Mouse (Mus musculus): ENCODE data around the gene Hmgcs2. TPM values are rescaled to one million over a fixed set of nuclear protein-coding genes. Genes with fewer than 3 reads are reported as not detected.

Gene Hmgcs2
- total RNA-seq (2015) = 0.12 and 0.27 TPM in 2 replicates
- 0.21 and 0.54 TPM in 2 replicates for total RNA-seq (2017)

DNA sequence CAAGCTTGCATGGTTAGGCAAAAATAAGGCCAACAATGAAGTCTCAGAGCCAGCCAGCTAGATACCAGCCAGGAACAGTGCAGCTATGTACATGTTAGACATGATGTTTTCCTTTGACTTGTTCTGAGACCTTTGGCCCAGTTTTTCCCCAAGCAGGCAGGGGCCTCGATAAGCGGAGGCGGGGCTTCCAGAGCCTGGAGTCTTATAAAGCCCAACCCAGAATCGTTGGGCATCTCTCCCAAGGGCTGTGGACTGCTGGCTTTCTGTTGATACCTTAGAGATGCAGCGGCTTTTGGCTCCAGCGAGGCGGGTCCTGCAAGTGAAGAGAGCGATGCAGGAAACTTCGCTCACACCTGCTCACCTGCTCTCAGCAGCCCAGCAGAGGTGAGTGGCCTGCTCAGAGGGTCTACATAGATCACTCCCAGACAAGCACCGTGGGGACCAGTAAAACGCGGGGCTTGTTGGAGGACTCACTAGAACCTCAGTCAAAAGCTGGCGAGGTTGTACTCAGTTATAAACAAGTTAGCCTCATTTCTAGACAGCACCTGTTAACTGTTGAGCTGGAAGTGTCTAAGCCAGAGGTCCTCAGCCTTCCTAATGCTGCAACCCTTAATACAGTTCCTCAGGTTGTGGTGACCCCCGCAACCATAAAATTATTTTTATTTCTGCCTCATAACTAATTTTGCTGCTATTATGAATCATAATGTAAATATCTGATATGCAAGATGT lies at the start of gene Hmgcs2:
TSS of gene Hmgcs2 (plus strand) at position 232 of the 729 bp plus-strand sequence.
- peak; percentile 40 for ATAC-seq (replicated peaks; ENCODE audit: poor library complexity)

DNA sequence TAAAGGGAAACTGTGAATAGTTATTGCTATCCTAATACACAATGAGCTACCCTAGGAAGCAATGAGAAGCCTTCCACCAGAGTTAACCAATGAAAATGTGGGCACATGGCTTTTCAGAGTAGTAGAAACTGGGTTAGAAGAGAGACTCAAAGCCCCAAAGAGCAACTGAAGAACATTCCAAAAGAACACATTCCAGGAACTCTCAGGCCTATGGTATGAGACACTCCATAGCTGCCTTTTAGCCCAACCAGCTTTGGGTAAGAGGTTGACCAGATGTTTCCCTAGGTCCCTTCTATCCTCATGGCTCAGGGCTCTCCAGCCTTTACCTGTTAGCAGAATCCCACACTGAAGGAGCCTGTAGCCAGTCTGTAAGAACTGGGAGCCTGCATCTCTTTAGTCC lies 46.7 kb upstream of the Hmgcs2 start:
- ATAC-seq (replicated peaks; ENCODE audit: poor library complexity) = no peak

DNA sequence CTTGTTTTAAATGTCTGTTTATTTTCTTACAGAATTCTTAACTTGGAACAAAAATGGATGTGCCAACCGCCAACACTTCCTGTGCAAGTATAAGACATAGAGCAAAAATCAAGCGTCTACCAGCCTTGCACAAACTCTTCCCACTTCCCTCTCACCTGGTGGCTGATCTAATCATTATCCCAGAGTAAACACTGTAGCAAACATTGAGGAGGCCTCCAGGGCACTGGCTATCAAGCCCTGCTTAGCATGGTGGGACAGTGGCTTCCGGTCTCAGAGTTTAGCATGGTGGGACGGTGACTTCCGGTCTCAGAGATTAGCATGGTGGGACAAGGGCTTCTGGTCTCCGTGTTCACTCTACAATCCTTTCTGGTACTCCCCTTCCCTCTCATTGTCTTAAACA lies 44.0 kb upstream of the Hmgcs2 start:
- ATAC-seq (replicated peaks; ENCODE audit: poor library complexity) = no peak

DNA sequence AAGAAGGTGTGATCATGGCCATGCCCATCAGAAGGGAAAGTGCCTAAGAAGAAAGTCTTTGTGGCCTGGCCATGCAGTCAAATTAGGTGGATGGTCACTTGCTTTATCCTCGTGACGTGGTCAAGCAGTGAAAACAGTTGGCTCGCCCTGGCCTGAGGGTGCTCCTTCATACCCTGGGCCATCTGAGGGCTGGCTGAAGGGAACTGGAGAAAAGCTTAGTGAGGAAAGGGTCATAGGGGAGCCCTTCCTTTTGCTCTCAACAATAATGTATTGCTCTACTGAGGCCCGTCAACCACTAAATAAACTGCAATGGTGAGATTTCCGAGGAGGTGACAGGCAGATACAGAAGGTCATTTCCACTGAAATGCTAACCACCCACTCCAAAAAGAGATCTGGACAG lies 43.0 kb upstream of the Hmgcs2 start:
- ATAC-seq (replicated peaks; ENCODE audit: poor library complexity) = no peak

DNA sequence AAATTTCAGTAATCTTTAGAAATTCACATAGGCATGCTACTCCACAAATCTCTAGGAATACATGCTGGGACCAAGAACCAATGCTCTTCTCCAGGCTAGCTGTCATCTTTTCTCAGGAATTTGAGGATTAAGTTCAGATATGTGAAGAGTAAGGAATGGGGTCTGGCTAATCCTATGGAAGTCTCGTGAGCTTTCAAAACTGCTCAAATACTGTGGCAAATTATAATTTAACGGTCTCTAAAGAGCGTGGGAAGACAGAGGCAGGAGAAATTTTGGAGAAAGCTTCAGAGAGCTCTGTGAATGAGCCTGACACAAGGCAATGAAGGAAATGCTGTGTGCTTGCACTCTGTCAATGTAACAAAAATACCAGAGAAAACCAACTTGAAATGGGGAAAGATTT lies 42.1 kb upstream of the Hmgcs2 start:
- no peak for ATAC-seq (replicated peaks; ENCODE audit: poor library complexity)

DNA sequence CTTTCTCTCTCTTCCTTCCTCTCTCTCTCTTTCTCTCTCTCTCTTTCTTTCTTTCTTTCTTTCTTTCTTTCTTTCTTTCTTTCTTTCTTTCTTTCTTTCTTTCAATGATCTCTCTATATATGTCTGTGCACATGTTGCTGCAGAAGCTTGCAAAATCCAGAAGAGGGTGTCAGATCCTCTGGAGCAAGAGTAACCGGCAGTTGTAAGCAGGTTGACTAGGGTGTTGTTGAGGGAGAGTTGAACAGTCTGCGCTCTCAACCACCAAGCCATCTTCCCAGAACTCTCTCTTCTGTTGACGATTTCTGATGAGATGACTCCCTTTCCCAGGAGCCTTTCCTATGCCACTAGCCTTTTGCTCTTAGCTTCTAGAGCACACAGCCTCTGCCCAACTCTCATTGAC lies 38.2 kb upstream of the Hmgcs2 start:
- ATAC-seq (replicated peaks; ENCODE audit: poor library complexity) = no peak

DNA sequence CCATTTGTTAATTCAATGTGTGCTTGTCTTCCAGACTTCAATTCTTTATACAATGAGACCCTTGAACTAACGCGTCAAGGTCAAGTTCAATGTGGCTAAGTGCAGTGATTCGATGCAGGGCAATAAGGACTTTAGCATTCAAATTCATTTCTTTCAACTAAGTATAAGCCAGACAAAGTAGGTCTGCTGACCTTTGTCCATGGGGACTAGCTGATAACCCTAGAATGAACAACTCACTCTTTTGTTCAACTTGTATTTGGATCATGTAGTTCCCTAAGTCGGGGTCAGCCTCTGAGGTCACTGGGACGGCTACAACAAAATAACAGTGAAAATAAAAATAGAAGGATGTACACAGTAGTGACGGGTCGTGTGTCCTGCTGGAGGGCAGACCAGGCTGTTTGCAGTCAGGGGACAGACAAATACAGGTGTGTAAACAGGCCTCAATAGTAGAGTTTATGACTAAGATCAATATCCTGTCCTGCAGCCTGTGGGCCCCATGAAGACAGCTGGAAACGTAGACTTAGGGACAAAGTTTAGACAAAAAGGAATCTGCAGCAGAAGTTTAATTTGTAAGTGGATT lies 37.7 kb upstream of the Hmgcs2 start:
- ATAC-seq (replicated peaks; ENCODE audit: poor library complexity) = no peak

DNA sequence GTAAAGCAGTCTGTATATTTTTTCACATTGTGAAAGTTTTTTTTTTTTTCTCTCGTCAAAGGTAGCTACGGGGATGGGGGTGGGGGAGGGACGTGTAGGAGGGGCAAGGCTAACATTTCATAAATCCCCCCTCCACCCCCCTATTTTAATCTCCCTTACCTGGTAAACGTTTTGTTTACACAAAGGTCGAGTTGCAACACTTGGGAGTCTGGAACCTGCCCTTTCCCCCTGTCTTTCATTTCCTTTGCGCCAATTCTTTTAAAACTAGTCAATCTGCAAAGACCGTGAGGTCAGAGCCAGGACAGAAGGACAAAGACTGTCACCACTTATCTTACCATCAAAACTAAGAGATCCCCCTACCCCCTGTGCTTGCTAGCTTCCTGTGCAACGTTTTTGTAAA lies 34.3 kb upstream of the Hmgcs2 start:
- no peak for ATAC-seq (replicated peaks; ENCODE audit: poor library complexity)

DNA sequence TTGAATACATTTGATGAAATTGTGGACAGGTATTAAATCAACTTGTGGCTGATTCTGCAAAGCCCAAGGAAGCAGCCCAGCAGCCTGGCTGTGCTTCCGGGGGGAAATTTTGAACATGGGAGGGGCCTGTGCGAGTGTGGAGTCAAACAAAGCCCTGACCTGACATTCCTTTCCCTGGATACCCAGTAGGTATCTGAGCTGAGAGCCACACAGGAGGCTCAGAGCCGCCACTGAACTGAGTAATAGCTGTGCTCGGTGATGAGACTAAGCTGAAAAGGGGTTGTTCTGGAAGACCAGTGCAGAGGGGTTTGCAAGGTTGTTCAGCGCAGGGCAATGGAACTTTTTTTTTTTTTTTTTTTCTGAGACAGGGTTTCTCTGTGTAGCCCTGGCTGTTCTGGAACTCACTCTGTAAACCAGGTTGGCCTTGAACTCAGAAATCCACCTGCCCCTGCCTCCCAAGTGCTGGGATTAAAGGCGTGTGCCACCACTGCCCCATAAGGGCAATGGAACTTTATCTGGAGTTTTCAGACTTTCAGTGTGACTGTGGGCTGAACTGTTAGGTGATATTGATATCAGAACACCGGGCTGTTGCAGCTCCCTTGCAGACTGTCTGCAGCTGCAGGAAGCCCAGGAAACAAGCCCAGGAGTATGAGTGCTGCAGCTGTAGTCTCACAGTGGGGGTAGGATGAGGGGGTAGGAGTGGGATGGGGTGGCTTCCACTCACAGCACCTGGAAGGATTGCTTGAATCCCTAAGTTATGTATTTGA lies 33.1 kb upstream of the Hmgcs2 start:
- ATAC-seq (replicated peaks; ENCODE audit: poor library complexity) = peak; percentile 78

DNA sequence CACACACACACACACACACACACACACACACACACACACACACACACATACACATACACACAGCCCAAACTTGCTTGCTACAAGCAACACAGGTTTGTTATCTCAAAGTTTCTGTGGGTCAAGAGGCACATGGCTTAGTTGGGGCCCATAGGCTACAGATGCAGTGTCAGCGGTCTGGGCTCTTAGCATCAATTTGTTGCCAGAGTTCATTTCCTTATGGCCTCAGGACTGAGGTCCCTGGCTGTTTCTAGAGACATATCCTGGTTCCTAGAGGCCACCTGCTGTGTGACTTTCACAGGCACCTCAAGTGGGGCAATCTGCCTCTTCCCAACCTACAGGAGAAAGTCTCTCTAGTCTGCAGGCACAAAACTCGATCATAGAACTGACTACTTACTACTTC lies 30.9 kb upstream of the Hmgcs2 start:
- no peak for ATAC-seq (replicated peaks; ENCODE audit: poor library complexity)

DNA sequence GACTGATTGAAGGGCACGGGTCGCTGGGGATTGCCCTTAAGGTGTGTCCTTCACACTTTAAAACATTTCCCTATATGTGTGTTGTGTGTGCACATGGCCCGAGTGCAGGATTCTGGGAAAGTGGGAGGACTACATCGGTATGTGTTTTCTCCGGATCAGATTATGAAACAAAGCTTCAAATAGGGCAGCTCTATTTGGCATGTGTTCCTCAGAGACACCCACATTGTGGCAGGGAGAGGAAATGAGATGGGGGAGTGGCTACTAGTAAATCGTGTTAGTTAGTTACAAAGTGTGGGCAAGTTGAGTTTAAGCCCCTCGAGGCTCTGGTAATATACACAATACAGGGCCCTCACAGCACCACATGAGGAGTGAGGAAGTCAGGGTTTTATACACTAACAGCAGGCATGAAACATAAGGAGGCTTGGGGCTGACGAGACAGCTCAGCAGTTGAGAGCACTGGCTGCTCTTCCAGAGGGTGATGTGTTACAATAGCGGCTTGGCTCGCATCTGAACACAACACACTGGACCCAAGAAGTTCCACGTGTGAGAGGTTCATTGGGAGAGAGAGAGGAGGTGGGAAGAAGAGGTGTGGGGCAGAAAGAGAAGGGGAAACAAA lies 30.3 kb upstream of the Hmgcs2 start:
- ATAC-seq (replicated peaks; ENCODE audit: poor library complexity) = no peak

DNA sequence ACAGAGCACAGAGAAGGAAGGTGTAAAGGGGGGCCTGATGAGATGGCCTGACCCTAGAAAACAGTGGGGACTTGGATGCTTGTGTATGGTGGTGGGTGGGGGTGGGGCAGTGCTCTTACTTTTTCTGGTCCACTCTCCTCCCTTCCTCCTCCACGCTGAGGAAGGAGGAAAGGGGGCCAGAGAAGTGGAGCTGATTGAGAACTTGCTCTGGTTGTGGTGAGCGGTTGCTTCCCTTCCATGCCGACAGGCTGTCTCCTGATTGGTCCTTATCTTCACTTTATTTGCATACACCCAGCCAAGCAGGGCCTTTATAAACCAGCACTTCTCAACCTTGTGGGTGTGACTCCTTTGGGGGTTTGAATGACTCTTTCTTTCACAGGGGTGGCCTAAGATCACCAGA lies 26.2 kb upstream of the Hmgcs2 start:
- peak; percentile 88 for ATAC-seq (replicated peaks; ENCODE audit: poor library complexity)

DNA sequence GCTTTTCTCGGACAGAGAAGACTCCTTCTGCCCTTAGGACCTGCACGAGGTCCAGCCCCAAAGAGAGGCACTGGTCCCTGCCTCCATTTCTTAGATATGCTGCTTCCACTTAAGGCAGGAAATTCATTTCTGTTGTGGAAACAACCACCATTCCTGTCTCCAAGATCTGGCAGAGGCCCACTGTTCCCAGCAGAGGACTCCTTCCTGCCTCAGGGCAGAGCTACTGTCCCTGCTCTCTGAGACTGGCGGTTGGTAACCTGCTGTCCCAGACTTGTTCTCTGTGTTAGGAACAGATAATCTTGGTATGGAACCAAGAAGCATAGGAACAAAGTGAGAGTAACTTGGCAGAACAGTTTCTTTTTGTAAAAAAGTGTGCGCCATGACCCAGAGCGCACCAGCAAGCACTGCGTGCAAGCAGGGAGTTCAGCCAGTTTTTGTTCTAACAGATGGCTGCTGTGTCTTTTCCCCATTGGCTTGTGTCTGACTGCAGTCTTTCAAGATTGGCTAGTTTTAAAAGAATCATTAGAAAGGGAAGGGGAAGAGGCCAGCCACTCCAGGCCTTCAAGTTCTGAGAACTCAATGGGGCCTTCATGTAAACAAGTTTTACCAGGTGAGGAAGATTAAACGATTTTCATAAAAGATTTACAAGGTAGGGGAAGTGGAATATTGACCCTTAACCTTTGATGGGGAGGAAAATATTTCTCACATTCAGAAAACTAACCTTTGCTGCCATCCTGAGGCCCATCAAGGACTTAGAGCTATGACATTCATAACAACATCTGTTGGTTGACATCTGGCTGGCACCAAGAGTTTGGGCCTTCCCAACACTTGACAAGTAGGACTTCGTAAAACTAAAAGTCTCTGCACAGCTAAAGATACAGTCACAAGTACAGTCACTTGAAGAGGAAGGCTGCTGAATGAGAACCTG lies 25.3 kb upstream of the Hmgcs2 start:
- no peak for ATAC-seq (replicated peaks; ENCODE audit: poor library complexity)

DNA sequence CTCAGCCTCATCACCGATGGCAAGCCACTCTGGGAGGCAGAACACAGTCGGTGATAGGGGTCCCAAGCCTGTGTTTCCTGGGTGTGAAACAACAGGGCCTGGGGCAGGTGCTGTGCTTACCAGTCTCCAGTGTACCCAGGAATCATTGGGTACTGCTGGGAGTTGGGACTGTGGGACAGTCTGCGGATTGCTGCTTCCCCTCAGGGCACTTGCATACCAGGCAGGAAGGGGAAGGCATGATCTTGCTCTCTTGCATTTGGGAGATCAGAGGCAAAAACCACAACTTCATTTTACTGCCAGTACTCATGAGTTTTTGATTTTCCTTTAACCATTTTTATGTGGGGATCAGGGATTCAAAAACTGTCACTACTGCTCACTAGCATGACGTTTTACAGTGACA lies 21.5 kb upstream of the Hmgcs2 start:
- ATAC-seq (replicated peaks; ENCODE audit: poor library complexity) = peak; percentile 40

DNA sequence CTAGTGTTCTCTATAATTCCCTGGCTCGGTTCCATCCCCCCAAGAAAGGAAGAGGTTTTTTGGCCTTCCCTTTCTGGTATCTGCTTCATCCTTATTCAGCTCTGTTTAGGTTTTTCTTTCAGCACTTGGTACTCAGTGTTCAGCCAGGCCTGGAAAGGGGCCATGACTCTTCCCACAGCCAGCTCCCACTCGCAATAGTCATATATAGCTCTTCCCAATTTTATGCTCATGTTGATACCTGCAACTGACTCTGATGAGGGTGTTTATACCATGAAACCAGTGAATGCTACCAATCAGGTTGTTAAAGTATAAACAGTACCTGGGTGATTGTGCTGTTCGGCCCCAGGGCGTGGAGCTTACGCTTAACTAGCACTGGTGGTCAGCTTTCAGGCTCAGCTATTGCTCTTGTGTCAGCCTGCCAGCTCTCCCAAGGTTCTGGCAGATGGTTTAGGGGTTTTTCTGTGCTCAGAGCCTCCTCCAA lies 20.9 kb upstream of the Hmgcs2 start:
- ATAC-seq (replicated peaks; ENCODE audit: poor library complexity) = no peak

DNA sequence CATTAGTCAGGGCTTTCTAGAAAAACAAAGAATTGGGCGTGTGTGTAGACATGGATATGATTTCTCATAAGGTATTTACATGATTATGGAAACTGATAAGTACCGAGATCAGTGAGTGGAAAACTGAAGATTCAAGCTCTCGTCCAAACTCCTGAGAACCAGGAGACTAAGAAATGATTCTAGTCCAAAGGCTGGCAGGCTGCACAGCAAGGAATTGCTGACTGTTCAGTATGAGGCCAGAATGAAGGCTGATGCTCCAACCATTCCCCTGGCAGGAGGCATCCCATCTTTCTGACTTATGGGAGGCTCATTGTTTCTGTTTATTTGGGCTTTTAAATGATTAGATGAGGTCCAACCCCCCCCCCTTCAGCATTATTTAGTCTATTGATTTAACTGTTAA lies 19.7 kb upstream of the Hmgcs2 start:
- no peak for ATAC-seq (replicated peaks; ENCODE audit: poor library complexity)

DNA sequence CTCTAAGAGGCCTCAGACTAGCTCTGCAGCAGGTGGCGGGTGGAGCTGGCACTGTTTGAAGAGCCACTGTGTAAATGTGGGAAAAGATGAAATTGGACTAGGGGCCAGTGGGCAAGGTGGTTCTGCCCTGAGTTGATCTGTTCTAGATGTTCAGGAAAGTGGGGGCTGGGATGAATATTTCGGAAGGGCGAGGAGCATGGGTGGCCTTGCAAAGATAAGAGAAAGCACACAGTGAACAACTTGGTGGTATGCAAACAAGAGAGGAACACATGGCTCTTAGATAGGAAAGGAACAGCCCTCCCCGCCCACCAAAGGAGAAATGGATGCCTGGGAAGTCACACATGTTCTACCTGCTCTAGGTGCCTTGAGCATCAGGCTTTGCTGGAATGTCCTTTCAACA lies 18.8 kb upstream of the Hmgcs2 start:
- ATAC-seq (replicated peaks; ENCODE audit: poor library complexity) = peak; percentile 55

DNA sequence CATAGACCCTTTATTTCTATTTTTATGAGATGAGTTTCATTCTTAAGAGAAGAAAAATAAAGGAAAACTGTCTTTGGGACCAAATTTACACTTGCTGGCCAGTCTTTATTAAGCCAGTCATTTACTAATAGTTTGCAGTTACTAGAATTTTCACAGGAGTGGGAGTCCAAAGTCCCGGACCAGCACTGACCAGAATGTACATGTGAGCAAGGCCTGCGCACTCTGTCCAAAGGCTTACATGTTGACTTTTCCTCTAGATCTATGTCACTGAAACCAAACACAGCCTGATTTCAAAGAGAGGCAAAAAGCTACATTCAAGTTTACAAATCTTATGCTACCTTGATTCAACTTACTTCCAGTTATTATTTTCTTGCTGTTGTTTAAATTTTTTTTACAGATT lies 18.1 kb upstream of the Hmgcs2 start:
- ATAC-seq (replicated peaks; ENCODE audit: poor library complexity) = no peak

DNA sequence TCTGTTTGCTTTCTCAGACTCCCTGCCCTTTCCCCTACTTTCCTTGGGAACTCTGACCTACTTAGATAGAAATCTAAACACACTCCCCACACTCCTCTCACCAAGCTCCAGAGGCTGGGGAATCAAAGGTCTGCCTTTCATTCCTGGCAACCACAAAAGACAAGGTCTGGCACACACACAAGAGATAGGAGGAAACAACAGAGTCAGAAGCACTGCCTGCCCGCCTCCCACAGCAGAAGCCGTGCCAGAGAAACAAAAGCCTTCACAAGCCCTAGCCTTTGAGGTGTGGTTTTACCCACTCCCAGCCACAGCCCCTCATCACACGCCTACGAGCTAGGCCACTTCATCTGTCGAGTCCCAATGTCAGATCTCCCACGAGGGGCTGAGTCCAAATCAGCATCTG lies 13.0 kb upstream of the Hmgcs2 start:
- peak; percentile 70 for ATAC-seq (replicated peaks; ENCODE audit: poor library complexity)

DNA sequence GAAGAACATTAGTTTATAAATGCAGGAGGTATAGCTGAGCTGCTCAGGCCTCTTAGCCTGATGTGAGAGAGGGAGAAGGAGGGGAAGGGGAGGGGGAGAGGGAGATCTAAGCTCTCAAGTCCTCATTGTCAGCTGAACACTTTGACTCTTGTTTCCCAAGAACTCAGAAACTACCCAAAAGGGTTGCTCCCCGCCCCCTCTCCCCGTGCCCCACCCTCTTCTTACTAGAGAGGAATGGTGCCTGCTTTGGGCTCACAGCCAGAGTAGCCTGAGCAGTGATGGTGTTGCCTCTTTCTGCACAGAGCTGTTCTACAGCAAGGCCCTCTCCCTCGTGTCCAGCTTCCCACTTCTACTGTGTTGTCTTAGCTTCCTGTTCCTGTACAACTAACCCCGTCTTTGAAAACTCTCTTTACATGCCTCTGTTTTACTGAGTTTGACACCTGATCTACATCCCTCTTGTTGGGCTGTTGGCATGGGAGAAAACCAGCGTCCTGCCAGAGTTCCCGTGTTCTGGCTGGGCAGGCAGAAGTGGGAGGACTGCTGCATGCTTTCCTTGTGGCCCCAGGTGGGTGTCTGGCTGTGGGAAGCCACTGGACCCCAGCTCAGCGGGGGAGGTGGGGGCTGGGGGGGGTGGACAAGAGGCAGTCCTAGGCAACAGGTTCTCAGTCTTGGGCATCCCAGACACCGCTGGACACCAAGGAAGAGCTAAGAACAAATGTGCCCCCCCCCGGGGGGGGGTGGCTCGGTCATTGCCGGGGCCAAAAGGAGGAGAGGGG lies 6.4 kb upstream of the Hmgcs2 start:
- ATAC-seq (replicated peaks; ENCODE audit: poor library complexity) = peak; percentile 54
